Mouse (Mus musculus) G1E (cell line): ENCODE data around the gene Zdhhc7.

Experiments used
- CTCF ChIP-seq: IDR thresholded peaks from 2 replicates; pipeline ENCODE4 v1.5.1; 2012; ENCODE audit warnings: low read depth, low read length, inconsistent platforms, mixed read lengths
- TAL1 ChIP-seq: conservative IDR thresholded peaks from 2 replicates; pipeline ENCODE4 v1.6.1; 2012; ENCODE audit warnings: low read depth, low read length, inconsistent platforms, mixed read lengths

DNA sequence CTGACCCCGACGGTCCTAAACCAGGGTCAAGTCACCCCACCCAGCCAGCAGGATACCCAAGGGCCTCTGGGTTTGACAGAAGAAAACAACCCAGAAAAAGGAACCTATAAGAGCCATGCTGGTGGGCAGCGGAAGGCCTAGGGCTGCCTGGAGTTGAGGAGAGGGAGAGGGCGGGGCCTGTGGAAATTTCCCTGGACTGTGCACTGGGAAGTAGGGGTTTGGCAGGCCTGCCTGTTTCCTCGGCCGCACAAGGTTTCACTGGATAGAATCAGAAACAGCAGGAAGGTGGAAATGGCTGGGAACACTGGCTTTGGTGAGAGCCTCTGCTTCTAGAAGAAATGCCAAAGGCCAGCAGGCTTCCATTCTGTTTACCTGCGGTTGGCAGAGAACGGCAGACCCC, 28.5 kb downstream of the Zdhhc7 start:
- TF ChIP-seq CTCF (no peak), TAL1 (no peak)
